Mouse (Mus musculus): ENCODE data around the gene Hist1h2ag. TPM values are rescaled to one million over a fixed set of nuclear protein-coding genes. Genes with fewer than 3 reads are reported as not detected.
A peak's percentile ranks its signal among the peaks of the same experiment; 100 is the strongest.

Gene Hist1h2ag
- polyA plus RNA-seq, 1 experiment from 2014 or later: 19.7 TPM

DNA sequence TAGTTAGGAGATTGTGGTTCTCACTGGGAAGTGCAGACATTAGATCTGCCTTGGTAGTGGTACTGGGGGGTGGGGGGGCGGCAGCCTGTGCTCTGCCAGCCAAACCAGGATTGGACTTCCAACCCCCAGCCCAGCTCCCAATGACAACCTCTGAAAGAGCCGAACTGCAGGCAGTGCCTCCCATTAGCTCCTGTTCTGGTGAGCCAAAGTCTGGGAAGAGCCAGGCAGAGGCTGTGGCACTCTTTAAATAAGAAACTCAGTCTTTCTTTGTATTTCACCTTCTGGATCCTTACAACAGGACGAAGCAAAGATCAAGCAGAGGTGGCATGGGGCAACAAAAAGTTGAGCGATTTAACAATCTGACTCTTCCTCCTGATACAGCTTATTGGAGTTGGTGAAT lies 43.6 kb downstream of the Hist1h2ag start:
- Histone ChIP-seq H3K9ac (replicated peaks) (no peak overlapping the region), H3K9me3 (no peaks in the 10 kb centered on the region), H3K4me2 (replicated peaks) (no peak overlapping the region), H3K27me3 (peaks cover 96% of the 10 kb centered on the region), H3K4me3 (no peak overlapping the region), H3K36me3 (no peaks in the 10 kb centered on the region), H3K4me1 (peaks cover 19% of the 10 kb centered on the region), H3K27ac (replicated peaks) (no peak overlapping the region)
- 32% methylated on average over 4 of the region's 4 CpGs for WGBS
- ATAC-seq (replicated peaks): no peak

DNA sequence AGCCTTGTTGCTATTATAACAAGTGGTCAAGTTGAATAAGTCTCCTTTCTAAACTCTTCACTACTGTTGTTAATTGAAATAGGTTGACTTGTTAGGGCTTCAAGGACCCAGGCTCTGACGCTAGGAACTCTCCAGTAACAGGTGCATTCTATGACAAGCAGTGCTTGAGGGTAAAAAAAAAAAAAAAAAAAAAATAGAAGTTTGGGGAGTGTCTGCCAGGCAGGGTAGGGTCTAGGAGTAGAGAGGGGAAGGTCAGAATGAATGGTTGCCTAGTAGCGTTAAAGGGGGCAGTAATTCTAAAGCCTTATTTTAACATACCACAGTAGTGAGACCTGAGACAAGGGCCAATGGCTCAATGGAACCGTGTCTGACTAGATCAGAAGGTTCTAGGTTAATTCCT lies 44.3 kb downstream of the Hist1h2ag start:
- Histone ChIP-seq H3K36me3 (no peaks in the 10 kb centered on the region), H3K9ac (replicated peaks) (no peak overlapping the region), H3K4me2 (replicated peaks) (no peak overlapping the region), H3K9me3 (no peaks in the 10 kb centered on the region), H3K4me3 (no peak overlapping the region), H3K27ac (replicated peaks) (no peak overlapping the region), H3K4me1 (peaks cover 19% of the 10 kb centered on the region), H3K27me3 (peaks cover 93% of the 10 kb centered on the region)
- ATAC-seq (replicated peaks): no peak
- 21% methylated on average over 3 of the region's 3 CpGs for WGBS

DNA sequence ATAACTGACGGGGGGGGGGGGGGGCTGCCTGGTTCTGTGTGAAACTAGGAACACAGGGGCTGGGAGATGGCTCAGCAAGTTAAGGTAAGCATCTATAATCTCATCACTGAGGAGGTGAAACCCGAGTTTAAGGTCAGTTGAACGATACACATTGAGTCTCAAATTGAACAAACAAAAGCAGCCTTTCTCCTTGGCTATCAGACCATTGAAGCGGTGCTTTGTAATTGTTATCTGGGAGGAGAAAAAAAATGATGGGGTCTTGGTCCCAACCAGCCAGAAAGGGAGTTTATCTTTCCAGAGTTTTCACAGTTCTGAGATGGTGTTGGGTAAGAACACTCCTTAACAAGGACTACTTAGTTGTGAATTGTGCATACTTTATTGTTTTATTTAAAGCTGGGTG lies 44.9 kb downstream of the Hist1h2ag start:
- ATAC-seq (replicated peaks): no peak
- Histone ChIP-seq H3K27ac (replicated peaks) (no peak overlapping the region), H3K36me3 (no peaks in the 10 kb centered on the region), H3K9ac (replicated peaks) (no peak overlapping the region), H3K27me3 (peaks cover 91% of the 10 kb centered on the region), H3K4me3 (no peak overlapping the region), H3K9me3 (no peaks in the 10 kb centered on the region), H3K4me2 (replicated peaks) (no peak overlapping the region), H3K4me1 (peaks cover 19% of the 10 kb centered on the region)
- 7% methylated on average over 4 of the region's 4 CpGs for WGBS

DNA sequence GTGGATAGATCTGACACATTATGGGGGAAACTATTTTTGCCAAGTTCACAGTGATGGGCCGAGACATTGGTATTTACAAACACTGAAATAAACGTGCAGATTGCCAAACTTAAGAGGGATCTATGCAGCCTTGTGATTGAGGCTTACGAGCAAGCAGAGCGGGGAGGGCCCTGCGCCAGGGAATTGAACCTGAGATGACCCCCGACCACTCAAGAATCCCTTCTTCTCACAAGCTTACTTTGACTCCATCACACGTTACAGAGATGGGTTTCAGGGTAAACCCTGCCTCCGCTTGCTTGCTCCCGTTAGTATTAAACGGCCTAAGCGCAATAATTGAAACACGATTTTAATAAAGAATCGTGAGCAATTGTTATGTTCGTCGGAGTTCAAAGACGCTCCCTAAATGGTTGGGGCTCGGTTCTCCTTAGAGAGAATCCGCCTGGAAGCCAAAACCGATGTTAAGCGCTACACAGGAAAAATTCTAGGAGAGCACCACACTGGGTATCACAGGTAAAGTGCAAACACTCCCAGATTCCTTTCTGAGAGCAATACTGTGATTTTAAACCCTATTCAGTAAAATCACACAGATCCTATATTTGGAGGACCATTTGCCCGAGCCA lies 45.4 kb downstream of the Hist1h2ag start:
- Histone ChIP-seq H3K4me3 (peak overlapping the region; percentile 9; the same call in 1 of the 2 replicates), H3K27ac (replicated peaks) (no peak overlapping the region), H3K4me1 (peaks cover 19% of the 10 kb centered on the region), H3K4me2 (replicated peaks) (peak overlapping the region; percentile 20), H3K27me3 (peaks cover 88% of the 10 kb centered on the region), H3K9ac (replicated peaks) (no peak overlapping the region), H3K36me3 (no peaks in the 10 kb centered on the region), H3K9me3 (no peaks in the 10 kb centered on the region)
- no peak for ATAC-seq (replicated peaks)
- WGBS: 2% methylated on average over 21 of the region's 21 CpGs

DNA sequence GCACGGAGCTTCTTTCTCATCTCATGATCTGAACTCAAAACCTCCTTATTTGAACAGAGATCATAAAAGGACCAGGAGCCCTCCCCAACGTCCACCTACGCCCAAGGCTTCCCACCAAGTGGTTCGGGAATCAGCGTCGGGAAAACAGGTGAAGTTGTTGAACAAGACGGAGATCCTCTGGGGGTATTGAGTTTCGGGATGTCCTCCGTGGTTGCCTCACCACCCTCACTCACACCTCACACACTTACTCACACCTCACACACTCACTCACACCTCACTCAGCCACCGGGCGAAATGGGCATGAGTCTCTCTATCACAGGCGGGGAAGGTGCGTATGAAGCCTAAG lies 45.9 kb downstream of the Hist1h2ag start:
- Histone ChIP-seq H3K9ac (replicated peaks) (no peak overlapping the region), H3K4me2 (replicated peaks) (peak overlapping the region; percentile 20), H3K36me3 (no peaks in the 10 kb centered on the region), H3K4me3 (peak overlapping the region; percentile 9), H3K4me1 (peaks cover 19% of the 10 kb centered on the region), H3K27ac (replicated peaks) (no peak overlapping the region), H3K9me3 (no peaks in the 10 kb centered on the region), H3K27me3 (peaks cover 83% of the 10 kb centered on the region)
- WGBS: under 1% methylated on average over 13 of the region's 13 CpGs
- ATAC-seq (replicated peaks): no peak

DNA sequence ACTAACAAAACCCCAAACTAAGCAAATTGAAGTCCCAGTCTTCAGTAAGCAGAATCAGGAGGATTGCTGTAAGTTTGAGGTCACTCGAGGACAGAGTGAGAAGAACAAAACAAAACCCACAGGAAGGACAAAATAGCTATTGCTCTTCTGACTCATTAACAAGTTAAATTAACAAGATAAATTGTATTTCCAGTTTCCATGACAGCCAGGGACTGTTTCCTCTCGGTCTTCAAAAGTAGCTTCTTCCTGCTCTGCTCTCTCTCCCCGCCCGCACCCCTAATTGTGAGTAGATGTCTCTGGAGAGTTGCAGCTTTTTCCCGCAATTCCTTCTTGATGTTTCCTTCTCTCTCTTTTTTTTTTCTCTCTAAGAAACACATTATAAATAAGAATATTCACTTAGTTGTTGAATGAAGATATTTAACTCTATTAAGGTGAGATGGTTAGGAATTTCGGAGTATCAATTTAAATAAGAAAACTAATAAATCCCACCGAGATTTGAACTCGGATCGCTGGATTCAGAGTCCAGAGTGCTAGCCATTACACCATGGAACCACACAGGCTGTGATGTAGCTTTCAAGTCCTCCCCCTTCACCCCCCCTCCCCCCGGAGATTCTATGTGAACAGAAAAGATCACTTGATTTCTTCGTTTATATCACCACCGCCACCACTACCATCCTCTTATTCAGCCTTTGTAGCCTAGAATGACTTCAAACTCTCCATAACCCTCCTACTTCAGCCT lies 46.5 kb downstream of the Hist1h2ag start:
- WGBS: 4% methylated on average over 12 of the region's 12 CpGs

DNA sequence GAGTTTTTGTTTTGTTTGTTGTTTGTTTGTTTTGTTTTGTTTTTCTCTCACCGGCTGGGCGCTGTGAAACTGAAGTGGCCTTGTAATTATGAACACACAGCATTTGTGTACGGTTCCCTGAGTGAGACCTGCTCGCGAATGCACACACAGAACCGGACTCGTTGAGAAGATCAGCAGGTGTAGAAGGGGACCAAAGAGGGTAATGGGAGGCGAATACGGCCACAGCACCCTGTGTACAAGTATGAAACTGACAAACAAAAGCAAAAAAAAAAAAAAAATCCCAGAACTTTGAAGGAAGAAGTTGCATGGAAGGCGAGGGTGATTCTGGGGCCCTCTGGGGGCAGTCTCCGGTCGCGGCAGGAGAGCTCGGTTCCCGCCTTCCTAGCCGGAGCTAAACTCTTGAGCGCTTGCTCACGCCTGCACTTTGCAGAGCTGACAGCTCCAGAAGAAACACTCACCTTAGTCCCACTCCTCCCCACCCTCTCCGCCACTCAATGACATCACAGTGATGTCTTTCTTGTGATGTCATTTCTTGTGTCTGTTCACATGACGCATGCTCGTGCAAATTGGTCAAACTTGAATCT lies 47.3 kb downstream of the Hist1h2ag start:
- peaks cover 72% of the 10 kb centered on the region for H3K27me3 ChIP-seq
- H3K9ac ChIP-seq (replicated peaks): no peak overlapping the region
- no peak overlapping the region for H3K27ac ChIP-seq (replicated peaks)
- no peaks in the 10 kb centered on the region for H3K36me3 ChIP-seq
- ATAC-seq (replicated peaks): no peak
- H3K4me1 ChIP-seq: peaks cover 19% of the 10 kb centered on the region
- no peaks in the 10 kb centered on the region for H3K9me3 ChIP-seq
- 1% methylated on average over 21 of the region's 21 CpGs for WGBS
- peak overlapping the region; percentile 36 for H3K4me2 ChIP-seq (replicated peaks)
- peak overlapping the region; percentile 29 for H3K4me3 ChIP-seq

More for the DNA sequence above, 46.5 kb downstream of the Hist1h2ag start:
- Histone ChIP-seq H3K9me3 (no peaks in the 10 kb centered on the region), H3K27ac (replicated peaks) (no peak overlapping the region), H3K4me3 (peak overlapping the region; percentile 9), H3K27me3 (peaks cover 81% of the 10 kb centered on the region), H3K9ac (replicated peaks) (no peak overlapping the region), H3K4me2 (replicated peaks) (peak overlapping the region; percentile 20), H3K36me3 (no peaks in the 10 kb centered on the region), H3K4me1 (peaks cover 19% of the 10 kb centered on the region)
- ATAC-seq (replicated peaks): no peak

DNA sequence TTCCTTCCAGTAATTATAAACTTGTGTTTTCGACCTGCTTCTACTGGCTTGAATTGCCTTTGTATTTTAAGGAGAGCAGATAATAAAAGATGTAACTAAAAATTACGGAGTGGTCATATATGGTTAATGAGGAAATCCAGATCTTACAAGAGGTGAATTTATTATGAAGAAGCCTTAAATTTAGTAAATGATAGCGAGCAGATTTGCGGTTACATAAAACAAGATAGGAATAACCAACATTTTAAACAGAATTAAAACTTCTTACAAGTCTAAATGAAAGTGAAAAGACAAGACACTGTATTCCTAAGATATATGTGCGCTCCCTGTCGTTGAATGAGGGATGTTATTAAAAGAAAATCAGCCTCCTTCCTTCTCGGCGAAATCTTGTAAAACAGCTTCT lies 47.8 kb downstream of the Hist1h2ag start:
- peaks cover 67% of the 10 kb centered on the region for H3K27me3 ChIP-seq
- H3K4me3 ChIP-seq: peak overlapping the region; percentile 29
- H3K27ac ChIP-seq (replicated peaks): no peak overlapping the region
- peaks cover 19% of the 10 kb centered on the region for H3K4me1 ChIP-seq
- ATAC-seq (replicated peaks): no peak
- no peaks in the 10 kb centered on the region for H3K9me3 ChIP-seq
- no peak overlapping the region for H3K9ac ChIP-seq (replicated peaks)
- no peaks in the 10 kb centered on the region for H3K36me3 ChIP-seq
- WGBS: 5% methylated on average over 8 of the region's 8 CpGs
- peak overlapping the region; percentile 36 for H3K4me2 ChIP-seq (replicated peaks)

DNA sequence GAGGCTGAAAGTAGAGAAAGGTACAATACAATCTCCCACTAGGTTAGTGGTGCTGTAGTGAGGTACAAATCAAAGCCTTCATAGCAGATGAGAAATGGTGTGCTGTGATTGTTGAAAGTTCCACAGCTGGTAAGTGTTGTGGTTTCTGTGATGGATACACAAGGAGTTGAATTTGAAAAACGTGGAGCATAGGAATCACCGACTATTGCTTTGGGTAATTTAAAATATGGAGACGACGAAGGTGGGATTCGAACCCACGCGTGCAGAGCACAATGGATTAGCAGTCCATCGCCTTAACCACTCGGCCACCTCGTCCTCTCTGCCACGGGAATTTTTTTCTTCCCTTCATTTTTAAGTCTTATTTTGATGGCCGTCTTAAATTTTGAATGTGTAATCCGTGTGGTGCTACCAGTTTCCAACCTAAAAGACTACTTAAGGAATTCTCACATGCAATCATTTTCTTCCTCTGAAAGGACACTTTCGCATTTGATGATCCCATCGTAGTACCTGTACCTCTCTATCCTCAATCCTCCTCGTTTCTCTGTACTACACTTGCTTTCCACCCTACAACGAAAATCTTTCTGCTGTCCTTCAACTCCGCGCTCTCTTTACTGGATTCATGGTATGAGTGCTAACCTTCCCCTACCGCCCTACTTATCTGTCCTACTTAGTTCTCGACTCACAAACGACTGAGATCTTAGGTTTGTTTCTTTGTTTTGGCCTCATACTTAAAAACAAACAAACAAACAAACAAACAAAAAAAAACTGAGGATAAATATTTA lies 48.6 kb downstream of the Hist1h2ag start:
- H3K27me3 ChIP-seq: peaks cover 59% of the 10 kb centered on the region
- no peak overlapping the region for H3K4me3 ChIP-seq
- H3K9me3 ChIP-seq: no peaks in the 10 kb centered on the region
- H3K4me2 ChIP-seq (replicated peaks): no peak overlapping the region
- no peak for ATAC-seq (replicated peaks)
- no peaks in the 10 kb centered on the region for H3K36me3 ChIP-seq
- no peak overlapping the region for H3K9ac ChIP-seq (replicated peaks)
- no peak overlapping the region for H3K27ac ChIP-seq (replicated peaks)
- peaks cover 19% of the 10 kb centered on the region for H3K4me1 ChIP-seq
- WGBS: under 1% methylated on average over 22 of the region's 22 CpGs

DNA sequence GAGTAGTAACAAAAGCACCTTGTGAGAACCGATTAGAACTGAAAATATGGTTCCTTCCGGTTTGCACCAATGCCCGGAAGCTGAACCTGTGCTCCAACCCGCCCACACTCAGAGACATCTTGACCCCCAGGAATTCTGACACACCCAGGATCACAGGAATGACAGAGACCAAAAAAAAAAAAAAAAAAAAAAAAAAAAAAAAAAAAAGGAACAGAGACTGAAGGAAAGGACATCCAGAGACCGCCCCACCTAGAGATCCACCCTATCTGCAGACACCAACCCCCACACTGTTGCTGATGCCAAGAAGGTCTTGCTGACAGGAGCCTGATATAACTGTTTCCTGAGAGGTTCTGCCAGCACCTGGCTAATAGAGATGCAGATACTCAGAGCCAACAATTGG lies 50.2 kb downstream of the Hist1h2ag start:
- WGBS: 85% methylated on average over 5 of the region's 5 CpGs
- H3K27me3 ChIP-seq: peaks cover 43% of the 10 kb centered on the region

More for the DNA sequence above, 50.2 kb downstream of the Hist1h2ag start:
- Histone ChIP-seq H3K4me1 (peaks cover 19% of the 10 kb centered on the region), H3K27ac (replicated peaks) (no peak overlapping the region), H3K36me3 (no peaks in the 10 kb centered on the region), H3K9ac (replicated peaks) (no peak overlapping the region), H3K4me2 (replicated peaks) (no peak overlapping the region), H3K9me3 (no peaks in the 10 kb centered on the region), H3K4me3 (no peak overlapping the region)
- ATAC-seq (replicated peaks): no peak
